Mouse (Mus musculus): ENCODE results near the gene Rexo1. TPM values are rescaled to one million over a fixed set of nuclear protein-coding genes. Genes with fewer than 3 reads are reported as not detected.

The Rexo1 gene
- total RNA-seq, 2 experiments from 2014 or later, result 46.5 to 51.3 TPM

GRCm38 (mm10) chr10:80519287-80519686, 42.1 kb downstream of the Rexo1 start:
- intact Hi-C loops (cut with DNase I), result no loop called here

GRCm38 (mm10) chr10:80513739-80514138, 47.6 kb downstream of the Rexo1 start:
- TF ChIP-seq CTCF (IDR thresholded peaks at IDR 0.05), result no peak
- Histone ChIP-seq H3K27ac (no peak overlapping the region), H3K4me3 (no peak overlapping the region)
- intact Hi-C loops (cut with DNase I), result no loop called here
- no peak for DNase-seq (ENCODE audit: extremely low spot score in 1 of 2, low spot score in 2 of 2)

More at GRCm38 (mm10) chr10:80519287-80519686, 42.1 kb downstream of the Rexo1 start:
- Histone ChIP-seq H3K4me3 (no peak overlapping the region), H3K27ac (no peak overlapping the region)
- DNase-seq (ENCODE audit: extremely low spot score in 1 of 2, low spot score in 2 of 2), result no peak
- peak; percentile 43 for TF ChIP-seq CTCF (IDR thresholded peaks at IDR 0.05)

GRCm38 (mm10) chr10:80510273-80510660, 51.1 kb downstream of the Rexo1 start:
- Histone ChIP-seq H3K27ac (no peak overlapping the region), H3K4me3 (no peak overlapping the region)
- TF ChIP-seq CTCF (IDR thresholded peaks at IDR 0.05), result no peak
- intact Hi-C loops (cut with DNase I), result no loop called here
- no peak for DNase-seq (ENCODE audit: extremely low spot score in 1 of 2, low spot score in 2 of 2)

- intact Hi-C loops (cut with DNase I), result loop anchor here (1.0 kb wide), 1 partner anchor 63 kb away; no protein-coding TSS in a partner anchor
- peak; percentile 65 to 79 for DNase-seq (ENCODE audit: extremely low spot score in 1 of 2, low spot score in 2 of 2)
- H3K27ac ChIP-seq, result no peak overlapping the region
- peak overlapping the region; percentile 32 for H3K4me3 ChIP-seq
- TF ChIP-seq CTCF (IDR thresholded peaks at IDR 0.05), result peak; percentile 93
Observed at GRCm38 (mm10) chr10:80509412-80510272, 51.7 kb downstream of the Rexo1 start.

GRCm38 (mm10) chr10:80506222-80506621, 55.1 kb downstream of the Rexo1 start:
- peak; percentile 29 to 66 for DNase-seq (ENCODE audit: extremely low spot score in 1 of 2, low spot score in 2 of 2)
- peak; percentile 59 for TF ChIP-seq CTCF (IDR thresholded peaks at IDR 0.05)
- no peak overlapping the region for H3K27ac ChIP-seq
- intact Hi-C loops (cut with DNase I), result no loop called here
- H3K4me3 ChIP-seq, result no peak overlapping the region

- no peak overlapping the region for H3K4me3 ChIP-seq
- no peak for TF ChIP-seq CTCF (IDR thresholded peaks at IDR 0.05)
- intact Hi-C loops (cut with DNase I), result no loop called here
- H3K27ac ChIP-seq, result no peak overlapping the region
- no peak for DNase-seq (ENCODE audit: extremely low spot score in 1 of 2, low spot score in 2 of 2)
Observed at GRCm38 (mm10) chr10:80504724-80505123, 56.6 kb downstream of the Rexo1 start.

- intact Hi-C loops (cut with DNase I), result no loop called here
- no peak for DNase-seq (ENCODE audit: extremely low spot score in 1 of 2, low spot score in 2 of 2)
- no peak for TF ChIP-seq CTCF (IDR thresholded peaks at IDR 0.05)
- Histone ChIP-seq H3K27ac (no peak overlapping the region), H3K4me3 (no peak overlapping the region)
Observed at GRCm38 (mm10) chr10:80503599-80504220, 57.6 kb downstream of the Rexo1 start.

GRCm38 (mm10) chr10:80502819-80503314, 58.5 kb downstream of the Rexo1 start:
- Histone ChIP-seq H3K4me3 (no peak overlapping the region), H3K27ac (no peak overlapping the region)
- intact Hi-C loops (cut with DNase I), result no loop called here
- no peak for TF ChIP-seq CTCF (IDR thresholded peaks at IDR 0.05)
- no peak for DNase-seq (ENCODE audit: extremely low spot score in 1 of 2, low spot score in 2 of 2)

- no peak for DNase-seq (ENCODE audit: extremely low spot score in 1 of 2, low spot score in 2 of 2)
- intact Hi-C loops (cut with DNase I), result no loop called here
- Histone ChIP-seq H3K4me3 (no peak overlapping the region), H3K27ac (no peak overlapping the region)
- TF ChIP-seq CTCF (IDR thresholded peaks at IDR 0.05), result no peak
Observed at GRCm38 (mm10) chr10:80502291-80502690, 59.1 kb downstream of the Rexo1 start.

GRCm38 (mm10) chr10:80496421-80496820, 64.9 kb downstream of the Rexo1 start:
- TF ChIP-seq CTCF (IDR thresholded peaks at IDR 0.05), result no peak
- DNase-seq (ENCODE audit: extremely low spot score in 1 of 2, low spot score in 2 of 2), result no peak
- intact Hi-C loops (cut with DNase I), result no loop called here
- H3K27ac ChIP-seq, result no peak overlapping the region
- no peak overlapping the region for H3K4me3 ChIP-seq

GRCm38 (mm10) chr10:80495901-80496300, 65.5 kb downstream of the Rexo1 start:
- no peak for TF ChIP-seq CTCF (IDR thresholded peaks at IDR 0.05)
- intact Hi-C loops (cut with DNase I), result no loop called here
- no peak overlapping the region for H3K4me3 ChIP-seq

GRCm38 (mm10) chr10:80494732-80495131, 66.6 kb downstream of the Rexo1 start, which contains the start of gene Onecut3:
Gene Onecut3, plus strand, starts transcription at chr10:80494835.
- no peak; the same call in 1 of the 2 replicates for TF ChIP-seq CTCF (IDR thresholded peaks at IDR 0.05)
- no peak for DNase-seq (ENCODE audit: extremely low spot score in 1 of 2, low spot score in 2 of 2)
- Histone ChIP-seq H3K27ac (no peak within 1 kb of the TSS), H3K4me3 (peak within 1 kb of the TSS; percentile 27; the same call in 1 of the 2 replicates)
- intact Hi-C loops (cut with DNase I), result no loop called here

More at GRCm38 (mm10) chr10:80495901-80496300, 65.5 kb downstream of the Rexo1 start:
- H3K27ac ChIP-seq, result no peak overlapping the region
- DNase-seq (ENCODE audit: extremely low spot score in 1 of 2, low spot score in 2 of 2), result no peak

Small RNA genes within 50 kb of the gene (microRNA-seq; reads per million reads assigned to microRNA genes)
- 4.4 to 8.6 reads per million in 2 experiments for gene Mir6912

Other genes starting within 250 kb of the Rexo1 start
- gene 2310011J03Rik, start 241.0 kb downstream of the Rexo1 start, total RNA-seq (2021), result 10 to 100 TPM; 26.3 to 26.9 TPM
- gene Pcsk4, start 232.1 kb downstream of the Rexo1 start, total RNA-seq (2021), result 1 to 10 TPM; 4.0 to 5.4 TPM
- 10 to 100 TPM; 13.5 to 13.6 TPM for gene Reep6, start 231.6 kb downstream of the Rexo1 start, total RNA-seq (2021)
- gene Adamtsl5, start 213.1 kb downstream of the Rexo1 start, total RNA-seq (2021), result 10 to 100 TPM in 1 of 2 experiments, 1 to 10 TPM in 1; 7.9 to 11.1 TPM
- 10 to 100 TPM; 27.3 to 37.9 TPM for gene Plk5, start 205.1 kb downstream of the Rexo1 start, total RNA-seq (2021)
- gene Mex3d, start 173.9 kb downstream of the Rexo1 start, total RNA-seq (2021), result 10 to 100 TPM; 19.2 to 20.6 TPM
- gene Mbd3, start 162.0 kb downstream of the Rexo1 start, total RNA-seq (2021), result 100 to 1,000 TPM; 139 to 150 TPM
- gene Uqcr11, start 154.7 kb downstream of the Rexo1 start, total RNA-seq (2021), result 100 to 1,000 TPM; 373 to 394 TPM
- gene Tcf3, start 127.9 kb downstream of the Rexo1 start, total RNA-seq (2021), result 10 to 100 TPM; 28.9 to 30.1 TPM
- not detected for gene Onecut3, start 66.7 kb downstream of the Rexo1 start, total RNA-seq (2021)
- gene Atp8b3, start 22.4 kb downstream of the Rexo1 start, total RNA-seq (2021), result under 1 TPM; 0.11 to 0.63 TPM
- 10 to 100 TPM; 48.2 to 59.7 TPM for gene Klf16, start 15.8 kb upstream of the Rexo1 start, total RNA-seq (2021)
- 100 to 1,000 TPM; 185 to 191 TPM for gene Abhd17a, start 28.8 kb upstream of the Rexo1 start, total RNA-seq (2021)
- gene Scamp4, start 41.3 kb upstream of the Rexo1 start, total RNA-seq (2021), result 10 to 100 TPM; 41.5 to 44.8 TPM
- 1 to 10 TPM; 1.3 to 5.6 TPM for gene Adat3, start 41.3 kb upstream of the Rexo1 start, total RNA-seq (2021)
- 1 to 10 TPM; 2.7 to 4.2 TPM for gene Gm49322, start 44.5 kb upstream of the Rexo1 start, total RNA-seq (2021)
- 100 to 1,000 TPM; 244 to 251 TPM for gene Csnk1g2, start 61.3 kb upstream of the Rexo1 start, total RNA-seq (2021)
- gene Btbd2, start 95.5 kb upstream of the Rexo1 start, total RNA-seq (2021), result 10 to 100 TPM; 85.1 to 96.7 TPM
- 10 to 100 TPM; 42.8 to 48.8 TPM for gene Mknk2, start 116.6 kb upstream of the Rexo1 start, total RNA-seq (2021)
- 10 to 100 TPM; 13.6 to 15.5 TPM for gene Mob3a, start 140.4 kb upstream of the Rexo1 start, total RNA-seq (2021)
- gene Izumo4, start 140.6 kb upstream of the Rexo1 start, total RNA-seq (2021), result 10 to 100 TPM; 45.0 to 46.0 TPM
- gene Ap3d1, start 180.7 kb upstream of the Rexo1 start, total RNA-seq (2021), result 100 to 1,000 TPM; 150 to 151 TPM
- 10 to 100 TPM; 64.6 to 75.3 TPM for gene Dot1l, start 193.6 kb upstream of the Rexo1 start, total RNA-seq (2021)
- 10 to 100 TPM; 42.0 to 48.7 TPM for gene Sf3a2, start 236.6 kb upstream of the Rexo1 start, total RNA-seq (2021)
- 10 to 100 TPM; 68.2 to 71.0 TPM for gene Plekhj1, start 237.1 kb upstream of the Rexo1 start, total RNA-seq (2021)
- 1 to 10 TPM; 1.9 to 3.8 TPM for gene Amh, start 243.7 kb upstream of the Rexo1 start, total RNA-seq (2021)